Mouse (Mus musculus): ENCODE measurements around the gene Thy1. TPM values are rescaled to one million over a fixed set of nuclear protein-coding genes. Genes with fewer than 3 reads are reported as not detected.

Gene Thy1
- total and polyA plus RNA-seq, 3 experiments, result 6.6 to 32.3 (median 15.5) TPM

DNA sequence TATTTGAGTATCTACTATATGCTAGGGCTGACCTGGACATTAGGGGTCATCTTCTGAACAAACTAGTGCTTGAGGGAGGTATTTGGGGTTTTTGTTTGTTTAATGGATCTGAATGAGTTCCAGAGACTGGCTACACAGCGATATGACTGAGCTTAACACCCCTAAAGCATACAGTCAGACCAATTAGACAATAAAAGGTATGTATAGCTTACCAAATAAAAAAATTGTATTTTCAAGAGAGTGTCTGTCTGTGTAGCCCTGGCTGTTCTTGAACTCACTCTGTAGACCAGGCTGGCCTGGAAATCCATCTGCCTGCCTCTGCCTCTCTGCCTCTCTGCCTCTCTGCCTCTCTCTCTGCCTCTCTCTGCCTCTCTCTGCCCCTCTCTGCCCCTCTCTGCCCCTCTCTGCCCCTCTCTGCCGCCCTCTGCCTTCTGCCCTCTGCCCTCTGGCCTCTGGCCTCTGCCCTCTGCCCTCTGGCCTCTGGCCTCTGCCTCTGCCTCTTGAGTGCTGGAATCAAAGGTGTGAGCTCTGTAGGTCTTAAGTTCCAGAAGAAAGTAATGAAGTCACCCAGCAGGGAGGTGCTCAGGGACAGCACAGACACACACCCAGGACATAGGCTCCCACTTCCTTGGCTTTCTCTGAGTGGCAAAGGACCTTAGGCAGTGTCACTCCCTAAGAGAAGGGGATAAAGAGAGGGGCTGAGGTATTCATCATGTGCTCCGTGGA, 2.1 kb downstream of the Thy1 start:
- Histone ChIP-seq H3K4me1 (ENCODE audit: control insufficient read depth, insufficient read depth, low read length) (no peaks in the 10 kb centered on the region), H3K36me3 (ENCODE audit: control insufficient read depth, insufficient read depth, low read length) (no peaks in the 10 kb centered on the region), H3K4me3 (no peak overlapping the region), H3K27ac (no peak overlapping the region), H3K79me2 (replicated peaks; ENCODE audit: control insufficient read depth, insufficient read depth, low read length) (no peaks in the 10 kb centered on the region), H3K9ac (ENCODE audit: low read depth, low read length) (no peak overlapping the region), H3K27me3 (ENCODE audit: control insufficient read depth, insufficient read depth, low read length) (peaks cover 5% of the 10 kb centered on the region; the same call in 1 of the 2 replicates)
- DNase-seq, result no peak
- 83% methylated on average over 3 of the region's 3 CpGs for WGBS
- intact Hi-C loops (cut with DNase I), result no loop called here
- TF ChIP-seq POLR2A (IDR thresholded peaks at IDR 0.05; ENCODE audit: insufficient read depth, low read depth, low read length) (no peak), EP300 (IDR thresholded peaks at IDR 0.05; ENCODE audit: insufficient read depth, low read depth, low read length) (no peak), CTCF (IDR thresholded peaks at IDR 0.05) (no peak)

- TF ChIP-seq CTCF (IDR thresholded peaks at IDR 0.05) (no peak), POLR2A (IDR thresholded peaks at IDR 0.05; ENCODE audit: insufficient read depth, low read depth, low read length) (no peak), EP300 (IDR thresholded peaks at IDR 0.05; ENCODE audit: insufficient read depth, low read depth, low read length) (no peak)
Measured at GRCm38 (mm10) chr9:44045884-44046272, 2.7 kb downstream of the Thy1 start.

GRCm38 (mm10) chr9:44046426-44046825, 3.2 kb downstream of the Thy1 start:
- H3K79me2 ChIP-seq (replicated peaks; ENCODE audit: control insufficient read depth, insufficient read depth, low read length), result no peaks in the 10 kb centered on the region
- intact Hi-C loops (cut with DNase I), result no loop called here
- H3K4me3 ChIP-seq, result no peak overlapping the region
- H3K27ac ChIP-seq, result no peak overlapping the region
- 79% methylated on average over 12 of the region's 12 CpGs for WGBS
- no peaks in the 10 kb centered on the region for H3K36me3 ChIP-seq (ENCODE audit: control insufficient read depth, insufficient read depth, low read length)
- no peaks in the 10 kb centered on the region for H3K4me1 ChIP-seq (ENCODE audit: control insufficient read depth, insufficient read depth, low read length)
- H3K27me3 ChIP-seq (ENCODE audit: control insufficient read depth, insufficient read depth, low read length), result peaks cover 5% of the 10 kb centered on the region; the same call in 1 of the 2 replicates
- TF ChIP-seq CTCF (IDR thresholded peaks at IDR 0.05), result no peak
- no peak for TF ChIP-seq EP300 (IDR thresholded peaks at IDR 0.05; ENCODE audit: insufficient read depth, low read depth, low read length)
- no peak for TF ChIP-seq POLR2A (IDR thresholded peaks at IDR 0.05; ENCODE audit: insufficient read depth, low read depth, low read length)
- DNase-seq, result no peak
- H3K9ac ChIP-seq (ENCODE audit: low read depth, low read length), result no peak overlapping the region

More at GRCm38 (mm10) chr9:44045884-44046272, 2.7 kb downstream of the Thy1 start:
- Histone ChIP-seq H3K4me3 (no peak overlapping the region), H3K27ac (no peak overlapping the region), H3K79me2 (replicated peaks; ENCODE audit: control insufficient read depth, insufficient read depth, low read length) (no peaks in the 10 kb centered on the region), H3K27me3 (ENCODE audit: control insufficient read depth, insufficient read depth, low read length) (peaks cover 5% of the 10 kb centered on the region; the same call in 1 of the 2 replicates), H3K36me3 (ENCODE audit: control insufficient read depth, insufficient read depth, low read length) (no peaks in the 10 kb centered on the region), H3K4me1 (ENCODE audit: control insufficient read depth, insufficient read depth, low read length) (no peaks in the 10 kb centered on the region), H3K9ac (ENCODE audit: low read depth, low read length) (no peak overlapping the region)
- DNase-seq, result no peak
- WGBS, result 80% methylated on average over 5 of the region's 5 CpGs
- intact Hi-C loops (cut with DNase I), result no loop called here

DNA sequence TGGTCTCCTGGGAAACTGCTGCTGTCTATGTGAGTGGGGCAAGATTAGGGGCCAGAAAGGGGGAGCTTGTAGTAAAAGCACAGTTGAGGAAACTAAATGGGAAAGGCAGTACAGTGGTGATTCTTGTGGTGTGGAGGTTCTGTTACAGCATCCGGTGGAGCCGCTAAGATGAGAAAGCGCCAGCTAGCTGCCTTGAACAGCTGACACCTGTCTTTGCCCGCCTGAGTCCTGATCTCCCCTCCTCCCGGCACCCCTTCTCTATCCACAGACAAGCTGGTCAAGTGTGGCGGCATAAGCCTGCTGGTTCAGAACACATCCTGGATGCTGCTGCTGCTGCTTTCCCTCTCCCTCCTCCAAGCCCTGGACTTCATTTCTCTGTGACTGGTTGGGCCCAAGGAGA, 3.9 kb downstream of the Thy1 start:
- H3K79me2 ChIP-seq (replicated peaks; ENCODE audit: control insufficient read depth, insufficient read depth, low read length), result no peaks in the 10 kb centered on the region

GRCm38 (mm10) chr9:44047571-44048490, 4.6 kb downstream of the Thy1 start:
- intact Hi-C loops (cut with DNase I), result no loop called here
- Histone ChIP-seq H3K36me3 (ENCODE audit: control insufficient read depth, insufficient read depth, low read length) (no peaks in the 10 kb centered on the region), H3K9ac (ENCODE audit: low read depth, low read length) (no peak overlapping the region), H3K4me1 (ENCODE audit: control insufficient read depth, insufficient read depth, low read length) (no peaks in the 10 kb centered on the region), H3K4me3 (no peak overlapping the region), H3K27ac (no peak overlapping the region), H3K79me2 (replicated peaks; ENCODE audit: control insufficient read depth, insufficient read depth, low read length) (no peaks in the 10 kb centered on the region), H3K27me3 (ENCODE audit: control insufficient read depth, insufficient read depth, low read length) (peaks cover 5% of the 10 kb centered on the region; the same call in 1 of the 2 replicates)
- 72% methylated on average over 14 of the region's 14 CpGs for WGBS
- TF ChIP-seq POLR2A (IDR thresholded peaks at IDR 0.05; ENCODE audit: insufficient read depth, low read depth, low read length) (no peak), CTCF (IDR thresholded peaks at IDR 0.05) (no peak), EP300 (IDR thresholded peaks at IDR 0.05; ENCODE audit: insufficient read depth, low read depth, low read length) (no peak)
- no peak for DNase-seq

More for the DNA sequence above, 3.9 kb downstream of the Thy1 start:
- intact Hi-C loops (cut with DNase I), result no loop called here
- Histone ChIP-seq H3K36me3 (ENCODE audit: control insufficient read depth, insufficient read depth, low read length) (no peaks in the 10 kb centered on the region), H3K4me1 (ENCODE audit: control insufficient read depth, insufficient read depth, low read length) (no peaks in the 10 kb centered on the region), H3K9ac (ENCODE audit: low read depth, low read length) (no peak overlapping the region), H3K4me3 (no peak overlapping the region), H3K27me3 (ENCODE audit: control insufficient read depth, insufficient read depth, low read length) (peaks cover 5% of the 10 kb centered on the region; the same call in 1 of the 2 replicates), H3K27ac (no peak overlapping the region)
- DNase-seq, result no peak
- TF ChIP-seq POLR2A (IDR thresholded peaks at IDR 0.05; ENCODE audit: insufficient read depth, low read depth, low read length) (no peak), EP300 (IDR thresholded peaks at IDR 0.05; ENCODE audit: insufficient read depth, low read depth, low read length) (no peak), CTCF (IDR thresholded peaks at IDR 0.05) (no peak)
- WGBS, result 64% methylated on average over 6 of the region's 6 CpGs
